Mouse (Mus musculus) lung, postnatal 14 days (tissue): ENCODE measurements around the gene Asb11.

Source experiments
- DNase-seq: peaks from one replicate; pipeline ENCODE4 v3.0.0; 2021

Gene Asb11

DNA sequence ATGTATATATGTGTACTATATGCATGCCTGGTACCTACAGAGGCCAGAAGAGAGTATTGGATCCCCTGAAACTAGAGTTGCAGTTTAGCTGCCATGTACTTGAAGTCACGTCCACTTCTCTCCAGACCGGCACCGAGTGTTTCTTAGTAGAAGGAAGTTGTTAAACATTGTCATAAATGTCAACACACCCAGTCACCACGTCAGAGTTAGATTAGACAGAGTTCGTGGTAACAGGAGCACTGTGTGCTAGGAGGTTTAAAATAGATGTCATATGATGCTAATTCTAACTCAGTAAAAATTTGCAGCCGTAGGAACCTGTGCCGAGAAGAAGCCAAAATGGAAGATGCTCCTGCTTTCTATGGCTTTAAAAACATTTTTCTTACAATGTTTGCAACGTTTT is at the start of gene Asb11:
Gene Asb11, plus strand, starts transcription at position 286 of the 400 bp plus-strand sequence.
- DNase-seq: no peak

DNA sequence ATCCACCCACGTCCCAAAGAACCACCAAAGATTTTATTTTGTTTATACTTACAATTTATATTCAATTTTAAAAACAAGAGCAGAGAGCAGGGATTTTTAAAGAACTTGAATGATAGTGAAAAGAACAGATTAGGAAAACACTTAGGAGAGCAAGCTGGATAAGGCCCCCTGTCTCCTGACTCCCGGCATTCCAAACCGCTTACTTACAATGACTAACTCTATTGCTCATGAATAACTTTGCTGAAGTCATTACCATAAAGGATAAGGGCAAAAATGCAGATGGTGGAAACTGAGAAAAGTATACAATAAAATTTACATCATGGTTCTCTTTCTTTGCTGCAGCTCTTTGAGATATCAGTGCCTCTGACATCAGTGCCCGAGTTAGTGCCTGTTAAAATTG is 42.7 kb upstream of the Asb11 start:
- no peak for DNase-seq

- DNase-seq: no peak
These were observed 38.3 kb upstream of the Asb11 start for GRCm38 (mm10) chrX:164398456-164398855.

GRCm38 (mm10) chrX:164405080-164405649 is 31.6 kb upstream of the Asb11 start:
- no peak for DNase-seq

DNA sequence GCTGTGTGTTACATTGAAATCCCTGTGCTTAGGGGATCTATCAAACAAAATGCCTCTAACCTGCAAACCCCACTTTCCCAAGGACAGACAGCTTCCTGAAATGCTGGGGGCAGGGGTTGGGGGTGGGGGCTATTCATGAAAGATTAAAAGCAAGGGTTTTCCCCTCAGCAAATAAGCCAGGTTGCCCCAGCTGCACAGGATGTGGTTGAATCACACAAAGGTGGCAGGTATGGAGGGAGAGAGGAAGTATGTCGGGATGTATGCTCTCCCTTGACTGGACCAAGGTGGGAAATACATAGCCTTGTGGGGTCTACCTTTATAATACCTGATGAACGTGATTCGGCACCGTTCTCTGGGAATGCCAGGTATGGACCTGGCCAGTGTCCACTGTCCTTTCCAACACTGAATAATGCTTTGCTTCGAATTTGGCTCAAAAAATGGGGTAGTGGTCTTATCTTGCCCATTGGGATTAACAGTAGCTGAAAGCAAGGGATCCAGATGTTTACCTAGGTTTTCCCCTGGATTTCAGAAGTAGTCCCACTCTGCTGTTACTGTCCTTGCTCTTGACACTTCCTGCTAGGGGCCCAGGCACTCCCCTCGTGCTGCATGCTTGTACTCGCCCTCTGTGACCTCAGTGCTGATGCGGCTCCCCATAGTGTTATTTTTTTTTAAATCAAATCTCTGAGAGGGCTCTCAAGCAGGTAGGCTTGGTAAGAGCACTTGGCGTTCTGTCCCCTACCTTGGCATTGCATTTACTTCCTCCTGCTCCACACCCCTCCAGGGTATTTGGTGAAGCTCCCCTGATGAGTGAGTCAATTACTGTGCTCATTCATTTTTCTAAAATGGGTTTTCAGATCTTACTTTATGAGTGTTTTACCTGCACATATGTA is 30.4 kb upstream of the Asb11 start:
- DNase-seq: no peak

GRCm38 (mm10) chrX:164408301-164408927 is 28.4 kb upstream of the Asb11 start:
- no peak for DNase-seq

DNA sequence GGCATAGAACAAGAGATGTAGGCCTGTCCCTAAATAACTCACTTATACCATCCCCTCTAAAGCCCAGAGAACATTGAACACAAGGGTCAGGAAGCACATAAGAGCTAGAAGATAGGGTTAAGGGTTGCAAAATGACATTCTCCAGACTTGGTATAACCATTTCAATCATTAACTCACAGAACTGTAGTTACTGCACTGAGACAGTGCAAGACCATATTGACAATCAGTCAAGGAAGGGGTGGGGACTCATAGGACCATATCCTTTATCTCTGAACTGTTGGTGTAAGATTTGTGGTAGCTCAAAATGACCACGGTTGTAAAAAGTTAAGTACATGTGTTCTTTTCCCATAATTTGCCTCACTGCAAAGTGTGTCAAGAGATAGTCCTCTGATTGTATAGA is 26.2 kb upstream of the Asb11 start:
- no peak for DNase-seq

GRCm38 (mm10) chrX:164416803-164417202 is 20.0 kb upstream of the Asb11 start:
- DNase-seq: no peak

DNA sequence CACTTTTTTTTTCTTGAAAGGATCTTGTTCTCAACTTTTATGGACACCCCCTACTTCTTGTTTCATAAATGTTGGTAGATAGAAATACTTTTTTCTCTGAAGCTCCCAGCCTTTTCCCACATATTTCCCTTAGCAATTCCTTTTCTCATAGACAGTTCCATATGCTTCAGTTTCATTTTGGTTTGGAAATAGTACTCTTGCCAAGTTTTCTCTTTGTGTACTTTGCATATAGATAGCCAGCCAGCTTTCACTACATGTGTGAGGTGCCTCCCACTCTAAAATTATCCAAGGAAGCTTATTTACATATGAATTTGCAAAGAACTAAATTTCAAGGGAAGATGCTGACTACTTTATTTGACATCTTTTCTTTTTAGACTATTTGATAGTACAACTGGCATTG is 18.8 kb upstream of the Asb11 start:
- DNase-seq: no peak

GRCm38 (mm10) chrX:164419471-164419939 is 17.3 kb upstream of the Asb11 start, which contains the start of gene Piga:
Piga (plus strand) TSS chrX:164419787.
- DNase-seq: peak; percentile 88

- DNase-seq: no peak
These were observed 16.8 kb upstream of the Asb11 start for GRCm38 (mm10) chrX:164419955-164420354.

GRCm38 (mm10) chrX:164420518-164420917 is 16.3 kb upstream of the Asb11 start:
- no peak for DNase-seq

GRCm38 (mm10) chrX:164424821-164425220 is 12.0 kb upstream of the Asb11 start:
- DNase-seq: no peak

- no peak for DNase-seq
These were observed 9.5 kb upstream of the Asb11 start for GRCm38 (mm10) chrX:164427295-164427694.

DNA sequence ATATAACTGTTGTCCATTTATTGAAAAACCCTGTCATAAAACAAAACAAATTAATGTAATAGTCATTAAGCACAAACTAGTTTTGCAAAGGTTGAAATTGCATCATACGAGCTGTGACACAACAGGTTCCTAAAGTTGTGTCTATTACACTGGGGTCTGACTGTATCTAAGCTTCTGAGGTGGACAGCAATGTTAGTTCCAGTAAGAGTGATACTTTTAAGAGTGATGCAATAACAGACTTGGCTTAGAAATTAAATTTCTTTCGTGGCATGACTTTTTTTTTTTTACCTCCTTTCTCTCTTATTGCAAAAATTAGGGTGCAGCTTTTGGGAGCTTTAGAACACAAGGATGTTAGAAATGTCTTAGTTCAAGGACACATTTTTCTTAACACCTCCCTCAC is 8.6 kb upstream of the Asb11 start:
- DNase-seq: no peak

- no peak for DNase-seq
These were observed 6.2 kb upstream of the Asb11 start for GRCm38 (mm10) chrX:164430621-164431020.

GRCm38 (mm10) chrX:164431133-164431532 is 5.7 kb upstream of the Asb11 start:
- DNase-seq: no peak

DNA sequence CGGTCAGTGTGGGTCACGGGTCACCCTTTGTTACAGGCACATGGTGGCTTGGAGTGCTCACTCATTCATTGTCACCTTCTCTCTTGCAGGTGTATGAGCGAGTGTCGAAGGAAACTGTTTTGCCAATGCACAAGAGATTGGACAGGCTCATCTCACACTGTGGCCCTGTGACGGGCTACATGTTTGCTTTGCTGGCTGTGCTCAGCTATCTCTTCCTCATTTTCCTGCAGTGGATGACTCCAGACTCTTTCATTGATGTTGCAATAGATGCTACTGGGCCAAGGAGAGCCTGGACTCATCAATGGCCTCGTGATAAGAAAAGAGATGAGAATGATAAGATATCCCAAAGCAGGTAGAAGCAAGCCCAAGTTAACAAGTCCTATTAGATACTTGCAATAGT is 5.3 kb upstream of the Asb11 start:
- no peak for DNase-seq

GRCm38 (mm10) chrX:164432682-164433081 is 4.1 kb upstream of the Asb11 start:
- DNase-seq: no peak

DNA sequence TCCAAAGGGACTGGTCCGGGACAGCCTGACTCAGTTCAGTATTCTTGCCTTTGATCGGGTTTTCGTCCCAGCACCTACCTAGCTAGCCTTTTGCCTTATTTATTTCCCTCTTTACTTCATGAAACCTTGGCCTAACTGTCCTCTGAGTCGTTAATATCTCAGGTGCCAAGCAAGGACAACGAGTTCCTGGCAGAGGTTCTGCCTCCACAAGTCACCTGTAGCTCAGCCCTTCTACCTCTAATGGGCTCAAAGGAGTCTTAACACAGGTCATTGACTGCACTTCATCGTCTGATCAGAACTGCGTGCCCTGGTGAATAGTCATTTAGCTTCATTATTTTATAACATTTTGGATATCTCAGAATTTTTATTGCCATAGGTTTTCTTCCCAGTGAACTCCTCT is 2.7 kb downstream of the Asb11 start:
- no peak for DNase-seq

DNA sequence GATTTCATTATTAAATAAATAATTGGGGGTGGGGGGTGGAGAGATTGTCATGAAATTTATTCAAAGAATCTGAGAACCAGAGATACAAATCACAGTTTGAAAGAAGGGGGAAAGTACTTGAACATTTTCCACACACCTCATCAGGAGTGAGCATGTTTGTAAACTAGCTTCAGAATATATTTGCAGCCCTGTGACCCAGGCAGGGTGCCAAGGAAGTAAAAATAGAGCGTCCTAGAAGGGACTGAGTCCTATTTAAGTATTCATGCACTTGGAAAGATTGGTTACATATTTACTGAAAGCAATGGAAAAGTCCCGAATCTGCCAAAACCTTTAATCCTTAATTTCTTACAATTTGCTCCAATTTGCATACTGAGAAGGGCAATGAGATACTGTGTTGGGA is 3.3 kb downstream of the Asb11 start:
- DNase-seq: peak; percentile 70

GRCm38 (mm10) chrX:164440703-164441102 is 3.9 kb downstream of the Asb11 start:
- DNase-seq: no peak

- DNase-seq: no peak
These were observed 4.5 kb downstream of the Asb11 start for GRCm38 (mm10) chrX:164441306-164441705.

GRCm38 (mm10) chrX:164445601-164446000 is 8.8 kb downstream of the Asb11 start:
- no peak for DNase-seq
